Comparison of ENCODE assay signal across 19 mouse cellular contexts in the genomic region with DNA sequence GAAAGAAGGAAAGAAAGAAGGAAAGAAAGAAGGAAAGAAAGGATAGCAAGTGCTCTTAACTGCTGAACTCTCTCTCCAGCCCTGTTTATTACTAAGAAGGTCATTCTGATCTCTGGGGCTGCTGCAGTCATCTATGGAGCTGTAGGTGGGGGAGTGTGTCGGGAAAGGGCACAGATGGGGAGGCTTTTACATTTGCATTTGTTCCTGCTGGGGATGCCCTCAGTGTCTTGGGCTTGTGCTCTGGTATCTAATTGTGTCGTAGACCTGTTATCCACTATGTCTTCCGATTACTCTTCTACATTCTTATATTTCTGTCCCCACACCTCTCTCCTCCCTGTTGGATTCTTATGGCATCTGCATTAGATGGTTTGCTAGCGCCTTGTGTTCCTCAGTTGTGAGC. TPM values are rescaled to one million over a fixed set of nuclear protein-coding genes. Genes with fewer than 3 reads are reported as not detected.
"Had no signal": no experiment of that assay in that cellular context is flagged by ENCODE, and none has a peak within 500 bp of the region (broad histone marks: within the 10 kb centered on the region; RNA-seq: fewer than 3 reads in every experiment).

No protein-coding gene starts in this region.

- H3K36me3 ChIP-seq: neural tube, embryonic 12.5 days; stomach, embryonic 15.5 days had no signal

- DNase-seq: retina, postnatal 1 day; right cerebral cortex, adult 18-20 months; right cerebral cortex, postnatal 14 days; right cerebral cortex, postnatal 25 days; spleen, adult 18-20 months; thymus, adult 18-20 months; thymus, adult 2 months; thymus, postnatal 14 days; thymus, postnatal 25 days; thymus, postnatal 36 days; thymus, postnatal 4 days had no signal

- H3K4me1 ChIP-seq: stomach, embryonic 15.5 days had no signal

- H3K4me2 ChIP-seq: neural tube, embryonic 12.5 days; neural tube, embryonic 13.5 days; neural tube, embryonic 15.5 days; stomach, embryonic 15.5 days had no signal

- H3K27me3 ChIP-seq: neural tube, embryonic 12.5 days; neural tube, embryonic 13.5 days; neural tube, embryonic 15.5 days; stomach, embryonic 15.5 days had no signal

- H3K9me3 ChIP-seq: neural tube, embryonic 12.5 days; neural tube, embryonic 13.5 days; neural tube, embryonic 15.5 days; stomach, embryonic 15.5 days had no signal

- H3K4me3 ChIP-seq: neural tube, embryonic 12.5 days; neural tube, embryonic 13.5 days; neural tube, embryonic 15.5 days; stomach, embryonic 15.5 days had no signal

- H3K27ac ChIP-seq: neural tube, embryonic 12.5 days; neural tube, embryonic 13.5 days; neural tube, embryonic 15.5 days; stomach, embryonic 15.5 days; stomach, postnatal 0 days had no signal

- H3K9ac ChIP-seq: neural tube, embryonic 12.5 days; neural tube, embryonic 13.5 days; neural tube, embryonic 15.5 days; stomach, embryonic 15.5 days had no signal

RNA-seq across cellular contexts. Expression of a gene that starts 13.1 kb away (rescaled TPM):
- total RNA-seq: neutrophil, adult 5-6 weeks had no signal
- polyA plus RNA-seq: spleen, adult 2 months; thymus, postnatal 0 days had no signal

RNA-seq across cellular contexts. Expression of a gene that starts 54.4 kb away (rescaled TPM):
- total RNA-seq: neutrophil, adult 5-6 weeks had no signal
